Mouse (Mus musculus): Measurements from ENCODE around the gene Kcnq2.

- TF ChIP-seq CTCF (IDR thresholded peaks at IDR 0.05; ENCODE audit: insufficient read depth, low read depth, low read length) (no peak), POLR2A (IDR thresholded peaks at IDR 0.05; ENCODE audit: insufficient read depth, low read depth, low read length) (no peak)
Measured at GRCm38 (mm10) chr2:181153131-181153530, 18.0 kb upstream of the Kcnq2 start.
